8 mouse cellular contexts compared by ENCODE assay signal in genomic region chr2:25240310-25240709, GRCm38 (mm10). TPM values are rescaled to one million over a fixed set of nuclear protein-coding genes. Genes with fewer than 3 reads are reported as not detected.
DNase-seq lines count a peak whose midpoint lies in the region; ATAC-seq and TF ChIP-seq lines count a peak whose summit lies in the region.

No protein-coding gene starts in this region.

- peak overlapping the region; percentile 98 for H3K4me2 ChIP-seq in heart, embryonic 14.5 days (ENCODE audit: low read length)
- peak overlapping the region; percentile 92 for H3K4me2 ChIP-seq in hindbrain, embryonic 12.5 days (replicated peaks)
- peak overlapping the region; percentile 63 for H3K4me2 ChIP-seq in midbrain, embryonic 11.5 days

- H3K27ac ChIP-seq in heart, embryonic 14.5 days (replicated peaks in 1 of 2; ENCODE audit: control insufficient read depth in 1 of 2, insufficient read depth in 1 of 2, low read depth in 2 of 2, low read length in 2 of 2), result no peak overlapping the region
- no peak overlapping the region for H3K27ac ChIP-seq in bone marrow macrophage, adult 2 months (ENCODE audit: insufficient read depth, low read depth, low read length)
- peak overlapping the region; percentile 76; the same call in 1 of the 2 replicates for H3K27ac ChIP-seq in hindbrain, embryonic 12.5 days
- no peak overlapping the region for H3K27ac ChIP-seq in midbrain, embryonic 11.5 days (ENCODE audit: low read depth, low read length)

- H3K4me3 ChIP-seq in heart, embryonic 14.5 days (ENCODE audit: control insufficient read depth in 1 of 2, insufficient read depth in 1 of 2, low read depth in 1 of 2, low read length in 2 of 2), result peak overlapping the region; percentile 19 to 28; a peak in 3 of 4 replicates
- peak overlapping the region; percentile 43 for H3K4me3 ChIP-seq in bone marrow macrophage, adult 2 months (ENCODE audit: insufficient read depth, low read length)
- H3K4me3 ChIP-seq in hindbrain, embryonic 12.5 days, result peak overlapping the region; percentile 55; the same call in 1 of the 2 replicates
- H3K4me3 ChIP-seq in midbrain, embryonic 11.5 days (ENCODE audit: low read depth, low read length), result peak overlapping the region; percentile 43
- no peak overlapping the region for H3K4me3 ChIP-seq in lung, adult 2 months (replicated peaks; ENCODE audit: extremely low read depth, low read depth, low read length)

- TF ChIP-seq CTCF in bone marrow macrophage, adult 2 months (IDR thresholded peaks at IDR 0.05; ENCODE audit: low read depth, low read length), result no peak
- no peak for TF ChIP-seq CTCF in lung, adult 2 months (IDR thresholded peaks at IDR 0.05; ENCODE audit: insufficient read depth, low read length)

- peak overlapping the region; percentile 2; the same call in 1 of the 2 replicates for H3K9ac ChIP-seq in heart, embryonic 14.5 days (ENCODE audit: low read length)
- H3K9ac ChIP-seq in hindbrain, embryonic 12.5 days, result 0 out of 2 replicates have a peak overlapping the region, but pooled peaks have one; percentile 32
- H3K9ac ChIP-seq in midbrain, embryonic 11.5 days (ENCODE audit: low read length), result peak overlapping the region; percentile 25; the same call in 1 of the 2 replicates

- H3K36me3 ChIP-seq in heart, embryonic 14.5 days (ENCODE audit: control insufficient read depth, insufficient read depth, low read length), result no peaks in the 10 kb centered on the region
- peaks cover 6% of the 10 kb centered on the region; the same call in 1 of the 2 replicates for H3K36me3 ChIP-seq in hindbrain, embryonic 12.5 days
- no peaks in the 10 kb centered on the region for H3K36me3 ChIP-seq in midbrain, embryonic 11.5 days (ENCODE audit: control insufficient read depth, insufficient read depth, low read length)

- H3K27me3 ChIP-seq in heart, embryonic 14.5 days (ENCODE audit: control insufficient read depth, insufficient read depth, low read length), result peaks cover 28% of the 10 kb centered on the region
- peaks cover 24% of the 10 kb centered on the region for H3K27me3 ChIP-seq in hindbrain, embryonic 12.5 days
- H3K27me3 ChIP-seq in midbrain, embryonic 11.5 days (ENCODE audit: control insufficient read depth, insufficient read depth, low read length), result peaks cover 6% of the 10 kb centered on the region

- ATAC-seq in heart, embryonic 14.5 days (ENCODE audit: insufficient number of reproducible peaks, insufficient read depth, low FRiP score, low read depth), result no peak
- ATAC-seq in hindbrain, embryonic 12.5 days (ENCODE audit: low FRiP score), result no peak; the same call in 1 of the 2 replicates
- peak; percentile 10; the same call in 1 of the 2 replicates for ATAC-seq in midbrain, embryonic 11.5 days (ENCODE audit: low FRiP score)
- no peak for ATAC-seq in inflammation-experienced regulatory T-cells, adult 6 months
- no peak for ATAC-seq in frontal cortex, adult (ENCODE audit: low TSS enrichment)

- WGBS in heart, embryonic 14.5 days, result 53% methylated on average over 8 of the region's 8 CpGs
- 55% methylated on average over 8 of the region's 8 CpGs for WGBS in hindbrain, embryonic 12.5 days
- 46% methylated on average over 8 of the region's 8 CpGs for WGBS in midbrain, embryonic 11.5 days
- 63% methylated on average over 8 of the region's 8 CpGs for WGBS in lung, adult 2 months

- H3K9me3 ChIP-seq in heart, embryonic 14.5 days (ENCODE audit: control insufficient read depth, low read length), result no peaks in the 10 kb centered on the region
- no peaks in the 10 kb centered on the region for H3K9me3 ChIP-seq in hindbrain, embryonic 12.5 days (replicated peaks)
- no peaks in the 10 kb centered on the region for H3K9me3 ChIP-seq in midbrain, embryonic 11.5 days (ENCODE audit: control insufficient read depth, low read length)

- no peak for TF ChIP-seq POLR2A in bone marrow macrophage, adult 2 months (IDR thresholded peaks at IDR 0.05; ENCODE audit: borderline replicate concordance, low read depth, low read length)
- no peak for TF ChIP-seq POLR2A in lung, adult 2 months (IDR thresholded peaks at IDR 0.05; ENCODE audit: borderline replicate concordance, extremely low read depth, low read depth, low read length)

- H3K4me1 ChIP-seq in heart, embryonic 14.5 days (ENCODE audit: control insufficient read depth in 2 of 2, insufficient read depth in 2 of 2, low read length in 2 of 2), result peaks cover 8 to 18% of the 10 kb centered on the region in 2 experiments
- H3K4me1 ChIP-seq in bone marrow macrophage, adult 2 months (ENCODE audit: control insufficient read depth, insufficient read depth, low read length), result peaks cover 13% of the 10 kb centered on the region; the same call in 1 of the 2 replicates
- H3K4me1 ChIP-seq in hindbrain, embryonic 12.5 days, result peaks cover 26% of the 10 kb centered on the region
- peaks cover 18% of the 10 kb centered on the region for H3K4me1 ChIP-seq in midbrain, embryonic 11.5 days (ENCODE audit: control insufficient read depth, insufficient read depth, low read length)
- peaks cover 6% of the 10 kb centered on the region for H3K4me1 ChIP-seq in lung, adult 2 months (ENCODE audit: control insufficient read depth, insufficient read depth, low read length)

- no peak for DNase-seq in heart, postnatal 4 days
- DNase-seq in midbrain, embryonic 11.5 days (ENCODE audit: low spot score, missing footprints), result no peak
- no peak for DNase-seq in lung, adult 2 months

RNA-seq across cellular contexts. Expression of gene Rnf208, which starts 1.7 kb away (rescaled TPM):
- polyA plus RNA-seq in heart, embryonic 14.5 days (2014; fragmentation: Nextera tagmentation; extraction: Ambion mirVana), result 5.3 and 8.0 TPM in 2 replicates
- total RNA-seq in heart, postnatal 4 days (2021), result 1 to 10 TPM; 1.5 to 3.0 TPM
- polyA plus RNA-seq in bone marrow macrophage, adult 2 months (2012; ENCODE audit: insufficient read depth, insufficient read length, missing spikeins), result 0.66 TPM in 1 of 2 replicates, not detected in the other
- 37.8 and 40.5 TPM in 2 replicates for polyA plus RNA-seq in hindbrain, embryonic 12.5 days (2016; fragmentation: Nextera tagmentation; extraction: Ambion mirVana)
- polyA plus RNA-seq in midbrain, embryonic 11.5 days (2014; fragmentation: Nextera tagmentation; extraction: Ambion mirVana), result 24.4 and 26.9 TPM in 2 replicates
- polyA plus RNA-seq in inflammation-experienced regulatory T-cells, adult 6 months (2017; shearing (Covaris generic)), result 1 to 10 TPM in 1 of 3 experiments, under 1 TPM in 2; 0.53 to 1.6 (median 0.99) TPM
- polyA plus RNA-seq in lung, adult 2 months (2012; rRNA removed), result 14.1 and 28.6 TPM in 2 replicates

RNA-seq across cellular contexts. Expression of gene Cysrt1, which starts 1.9 kb away (rescaled TPM):
- not detected in 2 replicates for polyA plus RNA-seq in heart, embryonic 14.5 days (2014; fragmentation: Nextera tagmentation; extraction: Ambion mirVana)
- not detected for total RNA-seq in heart, postnatal 4 days (2021)
- polyA plus RNA-seq in bone marrow macrophage, adult 2 months (2012; ENCODE audit: insufficient read depth, insufficient read length, missing spikeins), result not detected in 2 replicates
- polyA plus RNA-seq in hindbrain, embryonic 12.5 days (2016; fragmentation: Nextera tagmentation; extraction: Ambion mirVana), result not detected in 2 replicates
- polyA plus RNA-seq in midbrain, embryonic 11.5 days (2014; fragmentation: Nextera tagmentation; extraction: Ambion mirVana), result 0.32 TPM in 1 of 2 replicates, not detected in the other
- polyA plus RNA-seq in inflammation-experienced regulatory T-cells, adult 6 months (2017; shearing (Covaris generic)), result not detected
- polyA plus RNA-seq in lung, adult 2 months (2012; rRNA removed), result 120 TPM in 1 of 2 replicates, not detected in the other

RNA-seq across cellular contexts. Expression of gene Rnf224, which starts 3.7 kb away (rescaled TPM):
- polyA plus RNA-seq in heart, embryonic 14.5 days (2014; fragmentation: Nextera tagmentation; extraction: Ambion mirVana), result not detected in 2 replicates
- not detected for total RNA-seq in heart, postnatal 4 days (2021)
- not detected in 2 replicates for polyA plus RNA-seq in bone marrow macrophage, adult 2 months (2012; ENCODE audit: insufficient read depth, insufficient read length, missing spikeins)
- not detected in 2 replicates for polyA plus RNA-seq in hindbrain, embryonic 12.5 days (2016; fragmentation: Nextera tagmentation; extraction: Ambion mirVana)
- polyA plus RNA-seq in midbrain, embryonic 11.5 days (2014; fragmentation: Nextera tagmentation; extraction: Ambion mirVana), result not detected in 2 replicates
- not detected for polyA plus RNA-seq in inflammation-experienced regulatory T-cells, adult 6 months (2017; shearing (Covaris generic))
- 0.76 TPM in 1 of 2 replicates, not detected in the other for polyA plus RNA-seq in lung, adult 2 months (2012; rRNA removed)

RNA-seq across cellular contexts. Expression of gene Slc34a3, which starts 6.1 kb away (rescaled TPM):
- not detected in 2 replicates for polyA plus RNA-seq in heart, embryonic 14.5 days (2014; fragmentation: Nextera tagmentation; extraction: Ambion mirVana)
- total RNA-seq in heart, postnatal 4 days (2021), result not detected
- not detected in 2 replicates for polyA plus RNA-seq in bone marrow macrophage, adult 2 months (2012; ENCODE audit: insufficient read depth, insufficient read length, missing spikeins)
- polyA plus RNA-seq in hindbrain, embryonic 12.5 days (2016; fragmentation: Nextera tagmentation; extraction: Ambion mirVana), result not detected in 2 replicates
- not detected in 2 replicates for polyA plus RNA-seq in midbrain, embryonic 11.5 days (2014; fragmentation: Nextera tagmentation; extraction: Ambion mirVana)
- not detected for polyA plus RNA-seq in inflammation-experienced regulatory T-cells, adult 6 months (2017; shearing (Covaris generic))
- not detected in 2 replicates for polyA plus RNA-seq in lung, adult 2 months (2012; rRNA removed)

RNA-seq across cellular contexts. Expression of gene AL732309.1, which starts 6.4 kb away (rescaled TPM):
- polyA plus RNA-seq in heart, embryonic 14.5 days (2014; fragmentation: Nextera tagmentation; extraction: Ambion mirVana), result 1.8 and 2.4 TPM in 2 replicates
- 1 to 10 TPM; 1.3 to 1.8 TPM for total RNA-seq in heart, postnatal 4 days (2021)
- 1.3 and 6.1 TPM in 2 replicates for polyA plus RNA-seq in bone marrow macrophage, adult 2 months (2012; ENCODE audit: insufficient read depth, insufficient read length, missing spikeins)
- polyA plus RNA-seq in hindbrain, embryonic 12.5 days (2016; fragmentation: Nextera tagmentation; extraction: Ambion mirVana), result 3.5 and 6.2 TPM in 2 replicates
- polyA plus RNA-seq in midbrain, embryonic 11.5 days (2014; fragmentation: Nextera tagmentation; extraction: Ambion mirVana), result 3.3 and 4.1 TPM in 2 replicates
- 1 to 10 TPM; 2.3 to 9.2 (median 4.0) TPM for polyA plus RNA-seq in inflammation-experienced regulatory T-cells, adult 6 months (2017; shearing (Covaris generic))
- polyA plus RNA-seq in lung, adult 2 months (2012; rRNA removed), result 15.0 and 20.9 TPM in 2 replicates
